Mouse (Mus musculus) CH12.LX (cell line): ENCODE measurements around the gene Limk2. TPM values are rescaled to one million over a fixed set of nuclear protein-coding genes. Genes with fewer than 3 reads are reported as not detected.

Experiments used
- DNase-seq: peaks from one replicate; pipeline ENCODE4 v3.0.0-alpha.2; 2013; ENCODE audit errors: extremely low read depth
- H3K27ac ChIP-seq: 2 replicates; pipeline ENCODE4 v1.5.1; 2012; ENCODE audit warnings: low read depth, mild to moderate bottlenecking, control low read depth, moderate library complexity; ENCODE audit not compliant: insufficient read depth
- H3K27me3 ChIP-seq: replicated peaks from 2 replicates; pipeline ENCODE3; 2012; ENCODE audit warnings: inconsistent platforms
- H3K36me3 ChIP-seq, 2 experiments: replicated peaks in 1 of 2; 2 replicates each; pipeline versions ENCODE3 to v1.6.1; 2012; ENCODE audit warnings: inconsistent platforms in 1 of 2, low read length in 1 of 2, mild to moderate bottlenecking in 1 of 2, mixed read lengths in 1 of 2, moderate library complexity in 1 of 2; ENCODE audit not compliant: control insufficient read depth in 1 of 2, insufficient read depth in 1 of 2
- H3K4me1 ChIP-seq, 2 experiments: 2 replicates each; pipeline ENCODE4 v1.6.1; 2012; ENCODE audit warnings: inconsistent platforms in 1 of 2, moderate library complexity in 1 of 2; ENCODE audit not compliant: insufficient read depth in 2 of 2, control insufficient read depth in 1 of 2
- H3K4me2 ChIP-seq: 2 replicates; pipeline ENCODE4 v1.6.1; 2012; ENCODE audit warnings: low read depth, mild to moderate bottlenecking, control low read depth; ENCODE audit not compliant: poor library complexity, insufficient read depth, severe bottlenecking
- H3K4me3 ChIP-seq, 3 experiments: fragments of 150-350 bp in 1 of 3; sonication (generic) in 1 of 3; replicated peaks in 1 of 3; 2 replicates each; pipeline versions ENCODE3 to v1.5.1; 2011 to 2012; ENCODE audit warnings: low read depth in 2 of 3, low read length in 2 of 3, mild to moderate bottlenecking in 2 of 3, moderate library complexity in 2 of 3, control low read depth in 1 of 3, improper control_type of control experiment in 1 of 3, inconsistent platforms in 1 of 3, mixed read lengths in 1 of 3; ENCODE audit not compliant: poor library complexity in 1 of 3
- H3K79me2 ChIP-seq: replicated peaks from 2 replicates; pipeline ENCODE4 v1.6.1; 2012; ENCODE audit warnings: mild to moderate bottlenecking, moderate library complexity; ENCODE audit not compliant: control insufficient read depth, poor library complexity, insufficient read depth, severe bottlenecking; ENCODE audit errors: extremely low read depth
- H3K9ac ChIP-seq: 2 replicates; pipeline ENCODE4 v1.6.1; 2012; ENCODE audit warnings: low read depth, mild to moderate bottlenecking, control low read depth, moderate library complexity; ENCODE audit not compliant: insufficient read depth
- H3K9me3 ChIP-seq: replicated peaks from 2 replicates; pipeline ENCODE3; 2012; ENCODE audit warnings: low read length, inconsistent platforms, mixed read lengths
- CHD2 ChIP-seq: IDR thresholded peaks from 2 replicates; pipeline ENCODE4 v1.6.1; 2011; ENCODE audit warnings: low read length, improper control_type of control experiment
- E2F4 ChIP-seq: IDR thresholded peaks from 2 replicates; pipeline ENCODE4 v1.6.1; 2011; ENCODE audit warnings: low read depth, low read length, improper control_type of control experiment; ENCODE audit not compliant: insufficient replicate concordance
- ELF1 ChIP-seq: IDR thresholded peaks from 2 replicates; pipeline ENCODE4 v1.6.1; 2014; ENCODE audit warnings: low read depth, mild to moderate bottlenecking, inconsistent platforms, low read length, improper control_type of control experiment
- EP300 ChIP-seq: IDR thresholded peaks from 2 replicates; pipeline ENCODE4 v1.6.1; 2011; ENCODE audit warnings: low read length, improper control_type of control experiment
- ETS1 ChIP-seq: conservative IDR thresholded peaks from 2 replicates; pipeline ENCODE4 v1.6.1; 2012; ENCODE audit warnings: low read depth, mild to moderate bottlenecking, inconsistent platforms, low read length, improper control_type of control experiment, moderate library complexity
- GABPA ChIP-seq: IDR thresholded peaks from 2 replicates; pipeline ENCODE4 v1.6.1; 2012; ENCODE audit warnings: low read depth, low read length, improper control_type of control experiment, inconsistent platforms; ENCODE audit not compliant: insufficient replicate concordance
- IRF4 ChIP-seq: IDR thresholded peaks from 2 replicates; pipeline ENCODE4 v1.6.1; 2014; ENCODE audit warnings: low read depth, mild to moderate bottlenecking, inconsistent platforms, low read length, improper control_type of control experiment
- JUND ChIP-seq: conservative IDR thresholded peaks from 2 replicates; pipeline ENCODE4 v1.6.1; 2011; ENCODE audit warnings: low read depth, low read length, improper control_type of control experiment
- MYC ChIP-seq: IDR thresholded peaks from 2 replicates; pipeline ENCODE4 v1.6.1; 2011; ENCODE audit warnings: low read depth, mild to moderate bottlenecking, improper control_type of control experiment, low read length
- NELFE ChIP-seq: IDR thresholded peaks from 2 replicates; pipeline ENCODE4 v1.6.1; 2011; ENCODE audit warnings: low read depth, low read length, improper control_type of control experiment
- NRF1 ChIP-seq: IDR thresholded peaks from 2 replicates; pipeline ENCODE4 v1.6.1; 2014; ENCODE audit warnings: low read depth, mild to moderate bottlenecking, inconsistent platforms, low read length, improper control_type of control experiment, moderate library complexity
- RCOR1 ChIP-seq: conservative IDR thresholded peaks from 2 replicates; pipeline ENCODE4 v1.6.1; 2012; ENCODE audit warnings: low read depth, mild to moderate bottlenecking, inconsistent platforms, low read length, improper control_type of control experiment
- SIN3A ChIP-seq: IDR thresholded peaks from 2 replicates; pipeline ENCODE4 v1.6.1; 2012; ENCODE audit warnings: low read length, improper control_type of control experiment, inconsistent platforms
- SMC3 ChIP-seq: IDR thresholded peaks from 2 replicates; pipeline ENCODE4 v1.6.1; 2011; ENCODE audit warnings: low read depth, low read length, improper control_type of control experiment
- TCF12 ChIP-seq: IDR thresholded peaks from 2 replicates; pipeline ENCODE4 v1.6.1; 2014; ENCODE audit warnings: low read depth, mild to moderate bottlenecking, inconsistent platforms, low read length, improper control_type of control experiment
- UBTF ChIP-seq: IDR thresholded peaks from 2 replicates; pipeline ENCODE4 v1.6.1; 2012; ENCODE audit warnings: low read depth, mild to moderate bottlenecking, inconsistent platforms, low read length, improper control_type of control experiment, moderate library complexity
- USF2 ChIP-seq: conservative IDR thresholded peaks from 2 replicates; pipeline ENCODE4 v1.6.1; 2011; ENCODE audit warnings: low read depth, low read length, improper control_type of control experiment
- ZKSCAN1 ChIP-seq: IDR thresholded peaks from 2 replicates; pipeline ENCODE4 v1.6.1; 2012; ENCODE audit warnings: low read depth, inconsistent platforms, low read length, improper control_type of control experiment, borderline replicate concordance
- dilution Hi-C: fragments of 300-500 bp; cut with MboI; formaldehyde crosslinking; loops from 2 replicates; pipeline ENCODE4 v1.14.3; 2020; ENCODE audit warnings: low sequenced_read_pairs; ENCODE audit not compliant: extremely low pct_unique_long_range_greater_than_20kb, extremely low pct_ligation_motif_present
- in situ Hi-C: fragments of 300-500 bp; cut with MboI; formaldehyde crosslinking; loops from 3 replicates; pipeline ENCODE4 v1.14.3; 2019; ENCODE audit warnings: low sequenced_read_pairs, low pct_ligation_motif_present, low pct_unique_long_range_greater_than_20kb, mixed read lengths
- polyA plus RNA-seq: library from polyadenylated mRNA; unstranded; fragments of >175 nt; gene quantifications from 2 replicates; pipeline ENCODE4 v1.2.1, GENCODE M21; 2012; ENCODE audit warnings: low read depth; ENCODE audit not compliant: insufficient read length
- total RNA-seq, 2 experiments: library from RNA; depleted of rRNA; stranded (reverse); fragments of 300-350 nt in 1 of 2; fragments of >200 nt in 1 of 2; gene quantifications; 2 replicates each; pipeline ENCODE4 v1.2.3; 2012 to 2014

The Limk2 gene
- total and polyA plus RNA-seq, 3 experiments: 41.5 to 64.0 (median 46.1) TPM

DNA sequence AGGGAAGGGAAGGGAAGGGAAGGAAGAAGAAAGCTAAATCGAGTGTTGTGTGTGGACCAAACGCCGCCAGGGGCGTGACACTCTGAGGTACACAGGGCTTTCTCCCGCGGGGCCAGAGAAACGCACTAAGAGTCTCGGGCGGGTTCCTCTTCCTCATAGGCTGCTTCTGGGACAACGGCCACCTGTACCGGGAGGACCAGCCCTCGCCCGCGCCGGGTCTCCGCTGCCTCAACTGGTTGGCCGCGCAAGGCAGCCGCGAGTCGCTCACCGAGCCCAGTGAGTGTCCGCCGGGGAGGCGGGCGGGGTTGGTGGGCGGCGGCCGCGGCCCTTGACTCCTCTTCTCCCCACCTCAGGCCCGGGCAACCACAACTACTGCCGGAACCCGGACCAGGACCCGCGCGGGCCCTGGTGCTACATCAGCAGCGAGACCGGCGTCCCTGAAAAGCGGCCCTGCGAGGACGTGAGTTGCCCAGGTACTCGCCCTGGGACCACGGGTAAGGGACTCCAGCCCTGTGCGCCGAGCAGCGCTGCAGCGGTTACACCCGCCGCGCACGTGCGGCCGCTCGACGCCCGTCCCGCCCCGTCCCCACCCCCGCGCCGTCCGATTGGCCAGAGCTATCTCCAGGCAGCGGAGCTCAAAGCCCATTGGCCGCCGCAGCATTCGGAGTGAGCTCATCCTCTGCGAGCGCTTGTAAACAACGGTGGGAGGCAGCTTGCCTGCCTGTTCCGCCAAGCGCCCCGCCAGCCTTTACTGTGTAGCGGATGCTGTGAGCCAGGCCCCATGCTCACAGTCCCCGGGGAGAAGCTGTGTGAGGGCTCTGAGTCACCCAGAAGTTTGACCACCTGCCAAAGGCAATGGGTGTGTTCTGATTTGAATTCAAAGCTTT, 77.0 kb downstream of the Limk2 start (continued):
- TF ChIP-seq UBTF (no peak), JUND (no peak), E2F4 (no peak), EP300 (peak; percentile 44; the same call in 1 of the 2 replicates), ETS1 (peak; percentile 54), IRF4 (peak; percentile 43; the same call in 1 of the 2 replicates), SMC3 (no peak), RCOR1 (peak; percentile 0; the same call in 1 of the 2 replicates), GABPA (no peak), USF2 (no peak), NELFE (no peak), NRF1 (peak; percentile 53), MYC (no peak), SIN3A (peak; percentile 25; the same call in 1 of the 2 replicates), TCF12 (peak; percentile 38; the same call in 1 of the 2 replicates)
- TF ChIP-seq, all 38 proteins: peak for 17

DNA sequence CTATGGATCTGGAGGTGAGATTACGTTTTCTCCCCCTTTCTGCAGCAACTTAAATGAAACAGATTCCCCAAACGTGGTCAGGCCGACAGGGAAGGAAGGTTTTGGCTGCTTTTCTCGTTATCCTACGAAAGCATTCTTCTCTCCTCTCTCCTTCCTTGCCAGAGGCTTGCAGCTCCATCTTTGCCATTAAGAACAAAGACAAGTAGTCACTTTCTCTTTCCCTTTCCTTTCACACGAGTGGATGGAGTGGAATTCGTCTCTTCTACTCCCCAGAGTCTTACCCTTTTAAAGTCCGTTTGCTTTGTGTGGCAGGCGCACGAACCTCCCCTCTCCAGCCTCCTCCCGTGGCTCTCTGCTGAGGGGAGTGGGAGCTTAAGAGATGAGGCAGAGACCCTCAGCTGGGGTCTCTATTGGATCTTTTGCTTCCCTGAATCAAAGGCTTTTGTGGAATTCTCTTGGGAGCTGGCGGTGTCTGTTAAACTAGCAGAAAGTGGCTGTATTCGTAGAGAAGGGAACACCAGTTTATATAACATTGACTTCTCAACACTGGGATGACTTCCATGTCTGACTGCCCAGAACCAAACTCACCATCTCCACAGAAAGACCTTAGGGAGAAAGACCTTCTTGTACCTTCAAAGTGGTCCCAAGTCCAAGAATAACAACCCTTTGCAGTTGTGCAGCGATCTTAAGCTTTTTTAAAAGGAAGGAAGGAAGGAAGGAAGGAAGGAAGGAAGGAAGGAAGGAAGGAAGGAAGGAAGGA, 77.8 kb downstream of the Limk2 start:
- DNase-seq: no peak

More for the DNA sequence above, 77.8 kb downstream of the Limk2 start:
- Histone ChIP-seq H3K4me2 (peak overlapping the region; percentile 94), H3K27me3 (no peaks in the 10 kb centered on the region), H3K27ac (no peak overlapping the region), H3K4me1 (peaks cover 18 to 57% of the 10 kb centered on the region in 2 experiments), H3K79me2 (no peaks in the 10 kb centered on the region), H3K9me3 (peaks cover 8% of the 10 kb centered on the region), H3K9ac (no peak overlapping the region), H3K4me3 (peak overlapping the region; percentile 19 to 54 (median 45)), H3K36me3 (no peaks in the 10 kb centered on the region)
- dilution Hi-C loops (no loop called here), in situ Hi-C loops (no loop called here)
- TF ChIP-seq JUND (no peak), CHD2 (no peak), ELF1 (no peak), ZKSCAN1 (no peak)
